Mouse (Mus musculus) left cerebral cortex, adult 9 months (tissue): Measurements from ENCODE around the gene Ecel1.

Experiments used
- DNase-seq, 2 experiments: peaks; one replicate each; pipeline ENCODE4 v3.0.0; 2022; ENCODE audit warnings: low spot score in 2 of 2

Gene Ecel1

DNA sequence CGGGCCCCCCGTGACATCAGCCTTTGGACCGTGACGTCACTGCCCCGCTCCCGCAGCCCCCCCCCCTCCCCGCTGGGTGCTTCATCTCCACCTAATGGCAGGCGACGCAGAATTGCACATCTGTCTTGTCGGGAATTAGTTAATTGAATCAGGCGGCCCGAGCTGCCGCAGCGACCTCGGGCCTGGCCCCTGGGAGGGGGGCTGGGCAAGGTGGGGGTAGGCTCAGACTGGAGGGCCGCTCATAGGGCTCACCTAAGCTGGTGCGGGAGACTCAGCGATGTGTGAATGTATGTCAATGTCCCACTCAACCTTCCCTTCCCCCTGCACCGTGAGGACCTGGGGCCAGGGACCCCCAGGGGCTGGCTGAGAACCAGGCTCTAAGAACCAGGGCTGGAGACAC, 14.1 kb upstream of the Ecel1 start:
- DNase-seq, result no peak

DNA sequence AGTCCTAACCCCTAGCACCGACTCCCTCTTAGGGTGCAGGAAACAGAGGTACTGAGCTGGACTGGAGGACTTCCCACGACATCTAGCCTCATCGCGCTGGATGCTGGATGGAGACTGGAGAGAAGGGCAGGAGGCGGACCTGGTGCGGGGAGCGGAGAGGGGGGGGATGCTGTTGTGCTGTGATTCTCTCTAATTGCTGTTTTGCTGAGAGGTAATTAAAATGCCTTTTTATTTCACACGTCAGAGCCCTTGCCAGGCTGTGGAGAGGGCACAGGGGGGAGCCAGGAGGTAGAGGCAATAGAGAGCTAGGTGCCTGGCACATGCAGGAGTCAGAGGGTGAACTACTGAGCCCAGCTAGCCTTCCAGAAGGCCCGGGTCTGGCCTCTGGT, 8.5 kb upstream of the Ecel1 start:
- DNase-seq, result no peak

DNA sequence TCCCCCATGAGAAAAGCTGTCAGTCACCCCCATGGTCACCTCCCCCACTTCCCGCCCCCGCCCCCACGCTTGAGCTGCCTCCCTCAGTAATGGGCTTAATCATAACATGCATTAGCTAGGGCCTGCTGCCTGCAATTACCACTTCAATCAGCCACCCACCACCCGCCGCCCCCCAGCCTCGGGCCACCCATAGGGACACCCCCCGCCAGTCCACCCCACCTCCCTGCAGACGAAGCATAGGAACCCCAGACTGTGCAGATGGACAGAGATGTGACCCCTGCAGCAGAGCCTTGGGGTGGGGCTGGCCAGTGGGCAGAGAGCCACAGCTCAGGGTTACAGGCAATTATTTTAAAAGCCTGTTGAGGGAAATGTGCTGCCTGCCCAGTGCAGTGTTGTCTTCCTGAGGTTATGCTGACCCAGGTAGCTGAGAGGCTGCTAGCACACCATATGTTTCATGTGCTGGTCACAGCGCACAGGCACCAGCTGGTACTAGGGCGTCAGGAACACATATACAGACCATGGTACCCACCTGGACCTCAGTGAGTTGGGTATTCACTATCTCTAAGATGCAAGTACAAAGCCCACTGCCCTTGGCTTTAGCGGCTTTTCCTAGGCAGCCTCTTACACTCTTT, 8.0 kb upstream of the Ecel1 start:
- no peak for DNase-seq

DNA sequence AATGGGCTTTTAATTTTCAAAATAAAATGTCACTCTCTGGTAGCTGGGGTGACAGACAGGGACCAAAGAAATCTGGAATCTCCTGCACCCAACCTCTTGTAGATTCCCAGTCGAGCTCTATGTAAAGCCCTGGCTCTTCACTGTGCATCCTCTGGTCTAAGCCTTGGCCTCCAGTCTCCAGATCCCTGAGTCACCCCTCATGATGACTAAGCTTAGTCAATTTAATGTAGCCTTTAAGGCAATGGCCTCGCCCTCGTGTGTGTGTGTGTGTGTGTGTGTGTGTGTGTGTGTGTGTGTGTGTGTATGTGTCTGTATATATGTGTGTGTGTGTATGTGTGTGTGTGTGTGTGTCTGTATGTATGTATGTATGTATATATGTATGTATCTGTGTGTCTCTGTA, 3.1 kb upstream of the Ecel1 start:
- DNase-seq, result no peak

- DNase-seq, result peak in 1 of 2 experiments; percentile 30
Observed at GRCm38 (mm10) chr1:87155531-87156198, 656 bp downstream of the Ecel1 start.

DNA sequence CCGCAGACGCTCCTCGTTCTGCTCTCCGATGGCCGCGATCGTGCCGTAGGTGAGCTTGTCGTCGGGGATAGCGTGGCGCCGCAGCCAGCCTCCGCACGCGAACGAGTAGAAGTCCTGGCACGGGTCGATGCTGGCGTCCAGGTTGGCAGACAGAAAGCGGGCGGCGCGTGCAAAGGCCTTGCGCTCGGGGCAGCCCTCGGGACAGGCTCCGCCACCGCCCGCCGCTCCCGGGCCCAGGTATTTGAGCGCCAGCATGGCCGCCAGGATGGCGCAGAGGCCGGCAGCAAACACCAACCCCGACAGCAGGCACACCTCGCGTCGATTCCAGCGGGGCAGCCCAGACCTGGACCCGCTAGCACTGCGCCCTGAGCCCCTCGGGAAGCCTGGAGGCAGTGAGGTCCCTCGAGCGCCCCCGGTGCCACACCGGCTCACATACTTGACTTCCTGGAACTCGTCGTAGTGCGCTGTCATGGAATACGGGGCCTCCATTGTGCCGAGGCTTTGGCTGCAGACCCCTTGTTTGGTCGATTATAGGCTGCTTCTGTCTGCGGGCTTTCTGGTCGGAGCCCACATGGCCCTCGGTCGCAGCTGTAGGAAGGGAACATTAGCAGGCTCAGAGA, 1.7 kb downstream of the Ecel1 start:
- DNase-seq, result no peak

DNA sequence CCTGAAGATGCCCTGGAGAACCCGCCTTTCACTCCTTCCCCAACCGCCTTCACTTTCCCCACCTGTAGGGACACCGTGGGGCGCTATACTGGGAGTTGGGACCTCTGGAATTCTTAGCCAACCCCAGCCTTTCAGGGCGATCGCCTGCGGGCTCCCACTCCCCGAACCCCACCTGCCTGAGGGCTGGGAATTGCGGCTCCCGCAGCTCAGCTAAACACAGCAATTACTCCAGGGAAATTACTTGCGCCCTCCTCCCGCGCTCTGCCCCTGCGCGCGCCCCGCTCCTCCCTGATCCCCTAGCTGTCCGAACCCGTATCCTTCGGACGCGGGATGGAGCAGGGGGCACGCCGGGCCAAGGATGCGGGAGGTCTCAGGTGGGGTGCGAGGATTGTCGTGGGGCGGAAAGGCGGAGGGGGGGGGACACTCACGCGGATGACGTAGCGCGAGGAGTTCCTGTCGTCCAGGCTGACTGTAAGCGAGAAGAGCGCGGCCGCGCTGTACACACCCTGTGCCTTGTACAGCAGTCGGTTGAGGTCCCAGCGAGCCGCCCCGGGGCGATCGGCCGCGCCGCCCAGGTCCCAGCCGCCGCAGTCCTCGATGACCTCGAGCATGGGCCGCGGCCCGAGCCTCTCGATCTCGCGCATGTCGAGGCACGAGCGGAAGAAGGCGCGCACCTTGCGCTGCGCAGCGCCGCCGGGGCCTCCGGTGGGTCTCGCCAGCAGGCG, 2.4 kb downstream of the Ecel1 start:
- no peak for DNase-seq

GRCm38 (mm10) chr1:87151286-87151685, 5.0 kb downstream of the Ecel1 start:
- no peak for DNase-seq

DNA sequence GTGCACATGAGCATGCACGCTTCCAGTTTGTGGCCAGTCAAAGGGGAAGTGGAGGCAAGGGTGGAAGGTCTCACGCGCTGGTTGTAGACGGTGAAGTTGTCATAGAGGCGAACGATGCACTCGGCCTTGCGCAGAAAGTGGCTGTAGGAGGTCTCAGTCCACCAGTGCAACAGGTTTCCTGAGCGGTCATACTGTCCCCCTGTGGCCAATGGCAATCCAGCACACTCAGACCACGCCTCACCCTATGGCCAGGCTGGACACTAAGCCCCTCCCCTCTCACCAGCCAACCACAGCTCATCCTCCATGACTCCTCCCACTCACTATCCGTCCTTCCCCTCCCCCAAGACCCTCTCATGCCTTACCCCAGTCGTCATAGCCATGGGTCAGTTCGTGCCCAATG, 6.9 kb downstream of the Ecel1 start:
- no peak for DNase-seq

DNA sequence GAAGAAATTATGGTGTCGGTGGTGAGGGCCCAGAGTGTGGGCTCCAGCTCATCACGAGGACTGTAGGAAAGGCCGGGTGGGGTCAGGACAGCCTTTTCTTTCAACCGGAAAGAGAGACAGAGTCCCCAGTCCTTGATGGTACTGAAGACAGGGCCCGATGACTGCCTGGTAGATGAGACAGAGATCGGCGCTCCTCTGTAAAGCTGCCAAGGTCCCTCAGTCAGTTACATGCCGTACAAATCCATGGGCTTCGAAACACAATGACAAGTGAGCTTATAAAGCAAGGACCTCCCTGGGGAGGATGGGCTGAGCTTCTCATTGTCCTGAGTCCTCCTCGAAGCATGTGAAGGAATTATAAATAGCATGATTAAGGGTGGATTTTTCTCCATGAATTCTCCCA, 13.2 kb downstream of the Ecel1 start:
- no peak for DNase-seq

- DNase-seq, result no peak
Observed at GRCm38 (mm10) chr1:87142456-87142855, 13.9 kb downstream of the Ecel1 start.

- no peak for DNase-seq
Observed at GRCm38 (mm10) chr1:87141550-87141949, 14.8 kb downstream of the Ecel1 start.

GRCm38 (mm10) chr1:87131803-87132202, 24.5 kb downstream of the Ecel1 start:
- no peak for DNase-seq

- peak in 1 of 2 experiments; percentile 29 for DNase-seq
Observed at GRCm38 (mm10) chr1:87127206-87128030, 28.9 kb downstream of the Ecel1 start.

DNA sequence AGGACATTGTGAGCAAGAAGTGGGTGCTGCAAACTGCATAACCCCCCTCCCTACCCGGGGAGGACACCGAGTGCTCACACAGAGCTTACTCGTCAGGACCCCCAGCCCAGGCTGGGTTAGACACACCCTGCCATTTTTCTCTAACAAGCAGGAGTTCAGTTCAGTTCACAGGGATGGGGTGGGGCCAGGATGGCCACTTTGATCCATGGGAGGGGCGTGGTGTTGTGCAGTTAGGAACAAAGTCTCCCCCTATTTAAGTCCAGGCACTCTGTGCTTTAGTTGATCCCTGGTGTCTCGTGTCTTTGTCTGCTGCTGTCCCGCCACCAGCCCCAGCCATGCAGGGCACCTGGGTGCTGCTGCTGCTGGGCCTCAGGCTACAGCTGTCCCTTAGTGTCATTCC, 31.6 kb downstream of the Ecel1 start, which contains the start of gene Akp3:
TSS of gene Akp3 (plus strand) at position 301 of the 400 bp plus-strand sequence.
- DNase-seq, result no peak

GRCm38 (mm10) chr1:87114784-87115183, 41.5 kb downstream of the Ecel1 start:
- no peak for DNase-seq

DNA sequence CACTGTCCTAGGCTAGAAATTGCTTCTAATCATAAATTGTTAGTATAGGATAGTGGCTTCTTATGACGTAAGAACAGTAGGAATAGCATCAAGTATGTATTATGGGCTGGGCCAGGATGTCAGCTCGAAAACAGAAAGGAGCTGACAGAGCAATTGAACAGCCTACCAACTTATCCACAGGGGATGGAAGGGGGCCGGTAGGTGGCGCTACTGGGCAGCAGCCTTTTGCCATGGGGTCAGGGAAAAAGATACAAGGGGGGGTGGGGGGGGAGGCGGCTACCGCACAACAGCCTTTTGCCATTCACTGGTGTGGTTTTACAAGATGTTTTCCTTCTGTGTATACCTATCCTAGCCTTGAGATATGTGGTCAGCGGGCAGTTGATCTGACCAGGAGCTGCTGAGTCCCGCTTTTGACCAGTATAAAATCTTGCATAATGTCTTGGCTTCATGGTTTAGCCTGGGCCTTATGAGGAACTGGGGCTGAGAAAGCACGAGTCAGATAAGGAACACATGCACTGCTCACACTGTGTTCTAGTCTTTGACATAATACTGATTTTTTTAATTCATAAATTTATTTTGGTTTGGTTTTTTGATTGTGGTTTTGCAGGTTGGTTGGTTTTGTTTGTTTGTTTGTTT, 44.5 kb downstream of the Ecel1 start:
- no peak for DNase-seq

DNA sequence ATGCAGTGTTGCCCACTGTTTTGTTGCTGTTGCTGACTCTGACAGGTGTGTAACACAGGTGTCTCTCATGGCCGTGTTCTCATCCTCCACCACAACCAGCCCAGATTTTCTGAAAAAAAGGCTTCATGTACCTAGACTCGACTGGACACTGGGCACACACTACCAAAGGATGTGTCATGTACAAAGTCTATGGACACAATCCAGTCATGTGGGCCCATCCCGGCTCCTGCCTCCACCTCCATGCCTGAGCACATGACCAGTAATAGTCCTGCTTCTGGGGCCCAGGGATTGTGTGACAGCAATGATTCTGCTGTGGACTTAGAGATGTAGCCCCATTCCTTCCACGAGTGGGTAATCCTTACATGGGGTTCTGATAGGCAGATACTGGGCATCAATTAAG, 47.8 kb downstream of the Ecel1 start:
- DNase-seq, result no peak

GRCm38 (mm10) chr1:87106536-87106935, 49.8 kb downstream of the Ecel1 start:
- DNase-seq, result no peak

GRCm38 (mm10) chr1:87103936-87104335, 52.4 kb downstream of the Ecel1 start:
- DNase-seq, result no peak

DNA sequence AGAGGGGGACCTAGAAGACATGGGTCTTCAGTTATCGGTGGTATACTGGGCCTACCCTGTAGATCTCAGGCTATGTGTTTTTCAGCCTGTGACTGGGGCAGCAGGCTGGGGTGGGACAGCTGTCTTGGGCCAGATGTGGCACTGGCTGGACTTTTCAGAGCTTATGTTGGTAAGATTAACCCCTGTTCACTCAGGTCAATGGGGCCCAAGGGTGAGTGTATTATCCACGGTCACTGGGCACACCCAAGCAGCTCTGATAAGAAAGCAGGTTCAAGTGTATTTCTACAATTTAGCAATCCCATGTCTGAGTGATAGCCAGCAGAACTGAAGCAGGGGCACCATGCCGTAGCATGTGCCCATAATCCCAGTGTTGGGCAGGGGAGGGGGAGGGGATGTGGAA, 54.2 kb downstream of the Ecel1 start:
- no peak for DNase-seq
